Mouse (Mus musculus): Measurements from ENCODE around the gene Gm20431.

Gene Gm20431

DNA sequence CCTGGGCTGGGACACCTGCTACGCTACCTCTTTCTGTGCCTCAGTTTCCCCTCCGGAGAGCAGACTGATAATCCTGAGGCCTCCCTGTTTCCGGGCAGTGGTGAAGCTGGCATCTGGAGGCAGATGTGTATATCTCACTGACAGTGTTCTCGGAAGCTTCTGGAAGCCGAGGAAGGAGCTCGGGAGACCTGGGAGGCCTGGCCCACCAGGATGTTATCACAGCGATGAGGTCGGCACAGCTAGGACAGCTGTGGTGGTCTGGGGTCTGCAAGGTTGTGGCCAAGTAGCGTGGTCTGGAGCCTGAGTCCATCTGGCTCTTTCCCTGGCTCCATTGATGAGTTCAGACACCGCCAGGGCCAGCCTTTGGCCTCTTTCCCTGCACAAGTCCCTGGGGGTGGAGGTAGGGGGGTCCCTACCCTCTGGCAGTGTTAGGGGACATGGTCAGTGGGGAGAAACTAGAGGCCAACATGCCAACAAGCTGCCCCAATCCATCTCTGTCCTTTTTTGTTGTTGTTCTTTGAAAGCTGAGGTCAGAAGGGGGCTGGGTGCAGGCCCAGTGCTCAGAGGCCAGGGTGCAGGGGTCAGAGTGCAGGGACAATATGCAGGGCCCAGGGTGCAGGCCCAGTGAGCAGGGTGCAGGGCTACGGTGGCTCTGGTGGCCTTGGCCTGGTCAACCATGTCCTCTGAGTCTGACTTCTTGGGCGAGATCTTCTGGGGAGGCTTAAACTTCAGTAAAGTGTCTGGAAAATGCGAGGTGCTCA lies 96.6 kb downstream of the Gm20431 start:
- DNase-seq: no peak

GRCm38 (mm10) chr2:167563703-167564102 lies 97.6 kb downstream of the Gm20431 start:
- no peak for DNase-seq

DNA sequence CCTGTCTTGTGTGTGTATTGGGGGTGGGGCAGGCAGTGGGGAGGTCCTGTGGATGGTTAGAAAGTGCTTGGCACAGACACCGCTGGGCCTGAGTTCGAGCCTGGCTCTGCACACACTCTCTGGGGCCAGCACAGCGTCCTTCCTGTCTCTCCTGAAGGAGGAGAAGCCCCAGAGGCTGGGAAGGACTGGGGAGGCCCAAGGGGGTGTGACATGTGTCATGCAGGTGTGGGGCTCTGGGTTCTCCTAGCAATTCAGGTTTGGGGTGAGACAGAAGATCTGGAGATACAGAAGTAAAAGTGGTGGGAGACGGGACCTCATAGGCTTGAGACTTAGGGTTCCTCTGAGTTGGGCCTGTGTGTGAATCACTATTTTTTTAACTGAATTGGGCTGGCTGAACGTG lies 98.3 kb downstream of the Gm20431 start:
- no peak for DNase-seq

DNA sequence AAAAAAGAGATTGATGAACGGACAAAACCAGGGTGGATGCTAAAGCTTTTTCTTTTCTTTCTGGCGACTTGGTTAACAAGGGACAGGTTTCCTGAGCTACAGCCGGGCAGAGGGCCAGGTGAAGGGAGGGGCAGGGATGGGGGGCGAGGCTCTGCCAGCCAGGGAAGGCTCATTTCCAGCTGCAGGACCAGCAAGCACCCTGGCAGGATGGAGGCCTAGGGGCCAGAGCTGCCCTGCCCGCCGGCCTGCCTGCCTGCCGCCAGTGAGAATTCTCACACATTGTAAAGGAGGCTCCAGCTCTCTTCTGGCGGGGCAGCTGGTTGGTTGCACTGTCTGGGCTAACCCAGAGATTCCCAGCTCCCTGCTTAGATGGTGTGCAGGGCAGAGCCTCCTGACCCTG lies 99.2 kb downstream of the Gm20431 start:
- DNase-seq: no peak

DNA sequence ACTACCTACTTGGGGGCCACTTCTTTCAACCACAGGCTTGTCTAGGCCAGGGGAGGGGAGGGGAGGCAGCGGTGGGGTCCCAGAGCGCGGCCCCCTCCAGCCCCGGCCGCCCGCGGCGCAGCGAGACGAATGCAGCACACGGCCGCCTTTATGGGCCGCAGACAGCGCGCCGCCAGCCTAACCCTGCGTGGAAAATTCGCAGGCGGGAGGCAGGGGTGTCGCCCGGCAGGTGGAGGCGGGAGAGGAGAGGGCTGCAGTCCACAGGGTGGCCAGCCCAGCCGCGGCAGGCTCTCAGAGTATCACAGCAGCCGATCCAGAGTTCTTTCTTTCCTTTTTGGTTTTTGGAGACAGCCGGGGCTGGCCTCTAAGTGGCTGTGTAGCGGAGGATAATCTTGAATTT lies 101.9 kb downstream of the Gm20431 start:
- DNase-seq: no peak

Measured in right cerebral cortex, postnatal 25 days (tissue).